Mouse (Mus musculus): ENCODE measurements around the gene Cdh4. TPM values are rescaled to one million over a fixed set of nuclear protein-coding genes. Genes with fewer than 3 reads are reported as not detected.

Gene Cdh4
- polyA plus RNA-seq, 1 experiment: not detected

- Histone ChIP-seq H3K36me3 (ENCODE audit: control insufficient read depth, insufficient read depth) (no peaks in the 10 kb centered on the region), H3K79me2 (ENCODE audit: control insufficient read depth, insufficient read depth) (no peaks in the 10 kb centered on the region), H3ac (ENCODE audit: control insufficient read depth, insufficient read length) (no peak overlapping the region), H3K4me2 (ENCODE audit: low read depth) (no peak overlapping the region), H3K4me3 (no peak overlapping the region), H3K27me3 (ENCODE audit: control insufficient read depth, insufficient read depth, insufficient read length) (no peaks in the 10 kb centered on the region)
- TF ChIP-seq E2F4 (IDR thresholded peaks at IDR 0.05; ENCODE audit: insufficient read depth) (no peak), MYOG (IDR thresholded peaks at IDR 0.05; ENCODE audit: control insufficient read depth in 1 of 3, insufficient read depth in 1 of 3, insufficient read length in 2 of 3, low read depth in 2 of 3) (no peak), MAX (IDR thresholded peaks at IDR 0.05; ENCODE audit: low read depth) (no peak), TCF12 (IDR thresholded peaks at IDR 0.05; ENCODE audit: insufficient read depth, poor library complexity, severe bottlenecking) (no peak), CEBPB (IDR thresholded peaks at IDR 0.05; ENCODE audit: insufficient read depth, poor library complexity, severe bottlenecking) (no peak), MYOD1 (IDR thresholded peaks at IDR 0.05; ENCODE audit: control insufficient read depth in 1 of 3, insufficient read length in 2 of 3, low read depth in 2 of 3) (no peak)
Observed at GRCm38 (mm10) chr2:179681386-179681785, 239.2 kb downstream of the Cdh4 start.

- no peaks in the 10 kb centered on the region for H3K79me2 ChIP-seq (ENCODE audit: control insufficient read depth, insufficient read depth)
- H3K4me2 ChIP-seq (ENCODE audit: low read depth): no peak overlapping the region
- H3K27me3 ChIP-seq (ENCODE audit: control insufficient read depth, insufficient read depth, insufficient read length): no peaks in the 10 kb centered on the region
- TF ChIP-seq POLR2A (IDR thresholded peaks at IDR 0.05; ENCODE audit: insufficient read length, low read depth) (no peak), TCF12 (IDR thresholded peaks at IDR 0.05; ENCODE audit: insufficient read depth, poor library complexity, severe bottlenecking) (no peak), MYOD1 (IDR thresholded peaks at IDR 0.05; ENCODE audit: control insufficient read depth in 1 of 3, insufficient read length in 2 of 3, low read depth in 2 of 3) (no peak), MYOG (IDR thresholded peaks at IDR 0.05; ENCODE audit: control insufficient read depth in 1 of 3, insufficient read depth in 1 of 3, insufficient read length in 2 of 3, low read depth in 2 of 3) (no peak), MAX (IDR thresholded peaks at IDR 0.05; ENCODE audit: low read depth) (no peak), REST (IDR thresholded peaks at IDR 0.05; ENCODE audit: insufficient read depth, insufficient read length) (no peak), POLR2AphosphoS2 (IDR thresholded peaks at IDR 0.05; ENCODE audit: insufficient read length, low read depth) (no peak), E2F4 (IDR thresholded peaks at IDR 0.05; ENCODE audit: insufficient read depth) (no peak), CEBPB (IDR thresholded peaks at IDR 0.05; ENCODE audit: insufficient read depth, poor library complexity, severe bottlenecking) (no peak), USF1 (IDR thresholded peaks at IDR 0.05; ENCODE audit: low read depth) (no peak), SRF (IDR thresholded peaks at IDR 0.05; ENCODE audit: control insufficient read depth, insufficient read length, low read depth) (no peak), TCF3 (IDR thresholded peaks at IDR 0.05; ENCODE audit: insufficient read length, low read depth) (no peak)
- H3K36me3 ChIP-seq (ENCODE audit: control insufficient read depth, insufficient read depth): no peaks in the 10 kb centered on the region
- no peak overlapping the region for H3K4me3 ChIP-seq
- no peak overlapping the region for H3ac ChIP-seq (ENCODE audit: control insufficient read depth, insufficient read length)
Observed at GRCm38 (mm10) chr2:179687243-179687681, 245.0 kb downstream of the Cdh4 start.

GRCm38 (mm10) chr2:179688976-179689375, 246.7 kb downstream of the Cdh4 start:
- Histone ChIP-seq H3K27me3 (ENCODE audit: control insufficient read depth, insufficient read depth, insufficient read length) (no peaks in the 10 kb centered on the region), H3K4me2 (ENCODE audit: low read depth) (no peak overlapping the region), H3K79me2 (ENCODE audit: control insufficient read depth, insufficient read depth) (no peaks in the 10 kb centered on the region), H3K4me3 (no peak overlapping the region), H3K36me3 (ENCODE audit: control insufficient read depth, insufficient read depth) (no peaks in the 10 kb centered on the region), H3ac (ENCODE audit: control insufficient read depth, insufficient read length) (no peak overlapping the region)
- TF ChIP-seq USF1 (IDR thresholded peaks at IDR 0.05; ENCODE audit: low read depth): no peak
- no peak for TF ChIP-seq CEBPB (IDR thresholded peaks at IDR 0.05; ENCODE audit: insufficient read depth, poor library complexity, severe bottlenecking)
- TF ChIP-seq MYOG (IDR thresholded peaks at IDR 0.05; ENCODE audit: control insufficient read depth in 1 of 3, insufficient read depth in 1 of 3, insufficient read length in 2 of 3, low read depth in 2 of 3): no peak
- no peak for TF ChIP-seq TCF3 (IDR thresholded peaks at IDR 0.05; ENCODE audit: insufficient read length, low read depth)
- no peak for TF ChIP-seq MYOD1 (IDR thresholded peaks at IDR 0.05; ENCODE audit: control insufficient read depth in 1 of 3, insufficient read length in 2 of 3, low read depth in 2 of 3)
- TF ChIP-seq POLR2A (IDR thresholded peaks at IDR 0.05; ENCODE audit: insufficient read length, low read depth): no peak
- TF ChIP-seq E2F4 (IDR thresholded peaks at IDR 0.05; ENCODE audit: insufficient read depth): no peak
- no peak for TF ChIP-seq TCF12 (IDR thresholded peaks at IDR 0.05; ENCODE audit: insufficient read depth, poor library complexity, severe bottlenecking)

- no peak for TF ChIP-seq REST (IDR thresholded peaks at IDR 0.05; ENCODE audit: insufficient read depth, insufficient read length)
- TF ChIP-seq CEBPB (IDR thresholded peaks at IDR 0.05; ENCODE audit: insufficient read depth, poor library complexity, severe bottlenecking): no peak
- no peak for TF ChIP-seq SRF (IDR thresholded peaks at IDR 0.05; ENCODE audit: control insufficient read depth, insufficient read length, low read depth)
- TF ChIP-seq TCF12 (IDR thresholded peaks at IDR 0.05; ENCODE audit: insufficient read depth, poor library complexity, severe bottlenecking): no peak
- no peak for TF ChIP-seq TCF3 (IDR thresholded peaks at IDR 0.05; ENCODE audit: insufficient read length, low read depth)
- TF ChIP-seq POLR2A (IDR thresholded peaks at IDR 0.05; ENCODE audit: insufficient read length, low read depth): no peak
- TF ChIP-seq USF1 (IDR thresholded peaks at IDR 0.05; ENCODE audit: low read depth): no peak
- TF ChIP-seq E2F4 (IDR thresholded peaks at IDR 0.05; ENCODE audit: insufficient read depth): no peak
- Histone ChIP-seq H3K4me3 (no peak overlapping the region), H3K27me3 (ENCODE audit: control insufficient read depth, insufficient read depth, insufficient read length) (no peaks in the 10 kb centered on the region), H3ac (ENCODE audit: control insufficient read depth, insufficient read length) (no peak overlapping the region), H3K36me3 (ENCODE audit: control insufficient read depth, insufficient read depth) (no peaks in the 10 kb centered on the region), H3K79me2 (ENCODE audit: control insufficient read depth, insufficient read depth) (no peaks in the 10 kb centered on the region), H3K4me2 (ENCODE audit: low read depth) (no peak overlapping the region)
Observed at GRCm38 (mm10) chr2:179689761-179690160, 247.5 kb downstream of the Cdh4 start.

- no peak overlapping the region for H3K4me3 ChIP-seq
- H3K79me2 ChIP-seq (ENCODE audit: control insufficient read depth, insufficient read depth): no peaks in the 10 kb centered on the region
- H3K27me3 ChIP-seq (ENCODE audit: control insufficient read depth, insufficient read depth, insufficient read length): no peaks in the 10 kb centered on the region
- no peak overlapping the region for H3ac ChIP-seq (ENCODE audit: control insufficient read depth, insufficient read length)
- H3K36me3 ChIP-seq (ENCODE audit: control insufficient read depth, insufficient read depth): no peaks in the 10 kb centered on the region
- no peak for TF ChIP-seq MYOD1 (IDR thresholded peaks at IDR 0.05; ENCODE audit: control insufficient read depth in 1 of 3, insufficient read length in 2 of 3, low read depth in 2 of 3)
- TF ChIP-seq TCF3 (IDR thresholded peaks at IDR 0.05; ENCODE audit: insufficient read length, low read depth): no peak
- no peak for TF ChIP-seq E2F4 (IDR thresholded peaks at IDR 0.05; ENCODE audit: insufficient read depth)
- TF ChIP-seq CEBPB (IDR thresholded peaks at IDR 0.05; ENCODE audit: insufficient read depth, poor library complexity, severe bottlenecking): no peak
- TF ChIP-seq SRF (IDR thresholded peaks at IDR 0.05; ENCODE audit: control insufficient read depth, insufficient read length, low read depth): no peak
- TF ChIP-seq TCF12 (IDR thresholded peaks at IDR 0.05; ENCODE audit: insufficient read depth, poor library complexity, severe bottlenecking): no peak
- TF ChIP-seq MYOG (IDR thresholded peaks at IDR 0.05; ENCODE audit: control insufficient read depth in 1 of 3, insufficient read depth in 1 of 3, insufficient read length in 2 of 3, low read depth in 2 of 3): no peak
- TF ChIP-seq USF1 (IDR thresholded peaks at IDR 0.05; ENCODE audit: low read depth): no peak
- TF ChIP-seq REST (IDR thresholded peaks at IDR 0.05; ENCODE audit: insufficient read depth, insufficient read length): no peak
- no peak for TF ChIP-seq POLR2A (IDR thresholded peaks at IDR 0.05; ENCODE audit: insufficient read length, low read depth)
- no peak for TF ChIP-seq MAX (IDR thresholded peaks at IDR 0.05; ENCODE audit: low read depth)
- TF ChIP-seq POLR2AphosphoS2 (IDR thresholded peaks at IDR 0.05; ENCODE audit: insufficient read length, low read depth): no peak
- no peak overlapping the region for H3K4me2 ChIP-seq (ENCODE audit: low read depth)
Observed at GRCm38 (mm10) chr2:179690571-179690970, 248.3 kb downstream of the Cdh4 start.

Data from myocyte (in vitro differentiated cells).